Mouse (Mus musculus): Measurements from ENCODE around the gene Gm20518. TPM values are rescaled to one million over a fixed set of nuclear protein-coding genes. Genes with fewer than 3 reads are reported as not detected.

Gm20518 gene
- polyA plus RNA-seq (2014; fragmentation: Illumina TruSeq; extraction: RNeasy Lipid Tissue Mini Kit (QIAGEN cat#74804); ENCODE audit: low replicate concordance): not detected

GRCm38 (mm10) chr16:17891567-17891959, at the start of gene Gm20518:
Gene Gm20518, minus strand, starts transcription at chr16:17891671.

GRCm38 (mm10) chr16:17928087-17928580, 36.7 kb upstream of the Gm20518 start, which contains the start of gene Slc25a1:
Gene Slc25a1, minus strand, starts transcription at chr16:17928219.

GRCm38 (mm10) chr16:17914307-17915249, 23.1 kb upstream of the Gm20518 start, which contains the start of gene Gsc2:
Gene Gsc2, minus strand, starts transcription at chr16:17915059.

GRCm38 (mm10) chr16:17911052-17911595, 19.7 kb upstream of the Gm20518 start, which contains the start of gene Ess2:
Gene Ess2, minus strand, starts transcription at chr16:17911348.

GRCm38 (mm10) chr16:17898462-17898861, 7.0 kb upstream of the Gm20518 start, which contains the start of the genes Dgcr2 and Tssk2:
Gene Dgcr2, minus strand, starts transcription at chr16:17898562.
Gene Tssk2, plus strand, starts transcription at chr16:17898637.

GRCm38 (mm10) chr16:17893923-17894322, 2.5 kb upstream of the Gm20518 start, which contains the start of gene Tssk1:
Gene Tssk1, plus strand, starts transcription at chr16:17894223.

GRCm38 (mm10) chr16:17838051-17838450, 53.4 kb downstream of the Gm20518 start, which contains the start of gene Car15:
Gene Car15, minus strand, starts transcription at chr16:17838364.

GRCm38 (mm10) chr16:17832821-17833220, 58.6 kb downstream of the Gm20518 start, which contains the start of gene B830017H08Rik:
Gene B830017H08Rik, plus strand, starts transcription at chr16:17833121.

GRCm38 (mm10) chr16:17796971-17797811, 94.3 kb downstream of the Gm20518 start, which contains the start of gene Scarf2:
Gene Scarf2, plus strand, starts transcription at chr16:17797282.

Other genes with a start within 250 kb of the Gm20518 start
- gene Ccdc74a, start 245.2 kb downstream of the Gm20518 start, polyA plus RNA-seq (2014; fragmentation: Illumina TruSeq; extraction: RNeasy Lipid Tissue Mini Kit (QIAGEN cat#74804); ENCODE audit: low replicate concordance): not detected
- 6.8 TPM for gene Med15, start 158.8 kb downstream of the Gm20518 start, polyA plus RNA-seq (2014; fragmentation: Illumina TruSeq; extraction: RNeasy Lipid Tissue Mini Kit (QIAGEN cat#74804); ENCODE audit: low replicate concordance)
- gene Klhl22, start 132.1 kb downstream of the Gm20518 start, polyA plus RNA-seq (2014; fragmentation: Illumina TruSeq; extraction: RNeasy Lipid Tissue Mini Kit (QIAGEN cat#74804); ENCODE audit: low replicate concordance): 5.3 TPM
- gene Scarf2, start 94.4 kb downstream of the Gm20518 start, polyA plus RNA-seq (2014; fragmentation: Illumina TruSeq; extraction: RNeasy Lipid Tissue Mini Kit (QIAGEN cat#74804); ENCODE audit: low replicate concordance): not detected
- not detected for gene B830017H08Rik, start 58.5 kb downstream of the Gm20518 start, polyA plus RNA-seq (2014; fragmentation: Illumina TruSeq; extraction: RNeasy Lipid Tissue Mini Kit (QIAGEN cat#74804); ENCODE audit: low replicate concordance)
- not detected for gene Car15, start 53.3 kb downstream of the Gm20518 start, polyA plus RNA-seq (2014; fragmentation: Illumina TruSeq; extraction: RNeasy Lipid Tissue Mini Kit (QIAGEN cat#74804); ENCODE audit: low replicate concordance)
- not detected for gene Tssk1, start 2.6 kb upstream of the Gm20518 start, polyA plus RNA-seq (2014; fragmentation: Illumina TruSeq; extraction: RNeasy Lipid Tissue Mini Kit (QIAGEN cat#74804); ENCODE audit: low replicate concordance)
- gene Dgcr2, start 6.9 kb upstream of the Gm20518 start, polyA plus RNA-seq (2014; fragmentation: Illumina TruSeq; extraction: RNeasy Lipid Tissue Mini Kit (QIAGEN cat#74804); ENCODE audit: low replicate concordance): 6.0 TPM
- gene Tssk2, start 7.0 kb upstream of the Gm20518 start, polyA plus RNA-seq (2014; fragmentation: Illumina TruSeq; extraction: RNeasy Lipid Tissue Mini Kit (QIAGEN cat#74804); ENCODE audit: low replicate concordance): not detected
- gene Ess2, start 19.7 kb upstream of the Gm20518 start, polyA plus RNA-seq (2014; fragmentation: Illumina TruSeq; extraction: RNeasy Lipid Tissue Mini Kit (QIAGEN cat#74804); ENCODE audit: low replicate concordance): 2.0 TPM
- not detected for gene Gsc2, start 23.4 kb upstream of the Gm20518 start, polyA plus RNA-seq (2014; fragmentation: Illumina TruSeq; extraction: RNeasy Lipid Tissue Mini Kit (QIAGEN cat#74804); ENCODE audit: low replicate concordance)
- gene Slc25a1, start 36.5 kb upstream of the Gm20518 start, polyA plus RNA-seq (2014; fragmentation: Illumina TruSeq; extraction: RNeasy Lipid Tissue Mini Kit (QIAGEN cat#74804); ENCODE audit: low replicate concordance): 11.0 TPM
- gene Vpreb2, start 88.8 kb upstream of the Gm20518 start, polyA plus RNA-seq (2014; fragmentation: Illumina TruSeq; extraction: RNeasy Lipid Tissue Mini Kit (QIAGEN cat#74804); ENCODE audit: low replicate concordance): not detected
- 2.7 TPM for gene Dgcr6, start 161.2 kb upstream of the Gm20518 start, polyA plus RNA-seq (2014; fragmentation: Illumina TruSeq; extraction: RNeasy Lipid Tissue Mini Kit (QIAGEN cat#74804); ENCODE audit: low replicate concordance)
- 0.30 TPM for gene Prodh, start 198.5 kb upstream of the Gm20518 start, polyA plus RNA-seq (2014; fragmentation: Illumina TruSeq; extraction: RNeasy Lipid Tissue Mini Kit (QIAGEN cat#74804); ENCODE audit: low replicate concordance)
- gene Rtn4r, start 236.0 kb upstream of the Gm20518 start, polyA plus RNA-seq (2014; fragmentation: Illumina TruSeq; extraction: RNeasy Lipid Tissue Mini Kit (QIAGEN cat#74804); ENCODE audit: low replicate concordance): not detected